Mouse (Mus musculus) brain, embryonic 14.5 days (tissue): ENCODE measurements around the gene Cby3.

Experiments
- CTCF ChIP-seq: fragments of 200-500 bp; IDR thresholded peaks from 2 replicates; pipeline ENCODE4 v1.5.1; 2012; ENCODE audit warnings: inconsistent platforms, mild to moderate bottlenecking, moderate library complexity, borderline replicate concordance; ENCODE audit not compliant: insufficient read depth, insufficient read length; ENCODE audit errors: extremely low read depth
- POLR2A ChIP-seq: fragments of 200-500 bp; IDR thresholded peaks from 2 replicates; pipeline ENCODE4 v1.6.1; 2012; ENCODE audit warnings: mild to moderate bottlenecking, inconsistent platforms, borderline replicate concordance; ENCODE audit not compliant: poor library complexity, insufficient read depth, insufficient read length, severe bottlenecking; ENCODE audit errors: extremely low read depth

DNA sequence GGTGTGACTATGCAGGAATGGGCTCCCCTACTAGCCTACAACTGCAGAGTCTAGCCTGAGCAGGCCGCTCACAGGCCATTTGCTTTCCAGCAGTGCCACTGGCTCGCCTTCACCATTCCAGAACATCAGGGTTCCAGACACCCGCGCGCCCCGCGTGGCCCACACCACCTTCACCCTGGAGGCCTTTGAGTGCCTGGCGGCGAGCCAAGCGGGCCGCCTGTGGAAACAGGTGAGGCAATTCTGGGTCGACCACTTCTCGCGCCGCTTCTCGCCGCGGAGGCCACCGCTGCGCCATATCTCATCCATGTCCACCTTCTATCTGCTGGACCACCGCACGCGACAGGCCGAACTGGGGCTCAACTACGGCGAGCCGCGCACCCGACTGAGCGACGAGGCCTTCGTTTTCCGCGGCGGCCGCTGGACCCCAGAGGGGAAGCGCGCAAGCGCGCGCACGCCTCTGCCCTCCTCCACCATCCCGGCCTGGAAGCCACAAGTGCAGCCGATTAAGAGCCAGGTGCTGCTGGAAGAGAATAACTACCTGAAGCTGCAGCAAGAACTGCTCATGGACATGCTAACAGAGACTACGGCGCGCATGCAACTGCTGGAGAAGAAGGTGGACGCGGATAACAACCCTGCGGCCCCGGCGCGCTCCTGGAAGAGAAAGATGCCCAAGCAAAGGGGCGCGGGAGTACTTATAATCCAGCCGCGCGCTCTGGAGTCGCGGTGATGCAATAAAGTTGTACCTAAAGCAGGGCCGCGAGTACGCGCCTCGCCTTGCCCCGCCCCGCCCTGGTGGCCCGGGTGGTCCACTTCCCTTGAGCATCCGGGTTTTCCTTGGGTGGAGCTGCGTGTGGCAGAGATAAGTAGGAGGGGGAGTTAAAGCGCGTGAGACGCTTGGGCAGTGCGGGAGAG is 4.9 kb downstream of the Cby3 start:
- TF ChIP-seq POLR2A: no peak
- TF ChIP-seq CTCF: no peak
